Mouse (Mus musculus): ENCODE results near the gene 4930572O03Rik. TPM values are rescaled to one million over a fixed set of nuclear protein-coding genes. Genes with fewer than 3 reads are reported as not detected.
"Not testable (repeated sequence)": the region's sequence is repeated elsewhere in the genome, so short reads cannot be mapped to it uniquely, and the experiment has no call there.

4930572O03Rik gene
- polyA plus RNA-seq, 1 experiment from 2014 or later: not detected

- not testable (repeated sequence) for DNase-seq (ENCODE audit: low spot score); H3K36me3 ChIP-seq; H3K27ac ChIP-seq; H3K4me1 ChIP-seq; H3K27me3 ChIP-seq (ENCODE audit: low read depth, poor library complexity, severe bottlenecking); H3K4me3 ChIP-seq
- WGBS: 67% methylated on average over 3 of the region's 3 CpGs
- H3K9me3 ChIP-seq (replicated peaks): peaks cover 13% of the 10 kb centered on the region
These were observed 54.4 kb downstream of the 4930572O03Rik start for GRCm38 (mm10) chr5:15602424-15602947.

Other genes starting within 250 kb of the 4930572O03Rik start
- not detected in 2 replicates for gene Gm21149, start 180.5 kb downstream of the 4930572O03Rik start, polyA plus RNA-seq (2016; fragmentation: Nextera tagmentation; extraction: Ambion mirVana)
- not detected in 2 replicates for gene Gm21190, start 127.8 kb downstream of the 4930572O03Rik start, polyA plus RNA-seq (2016; fragmentation: Nextera tagmentation; extraction: Ambion mirVana)
- gene Gm21083, start 79.7 kb downstream of the 4930572O03Rik start, polyA plus RNA-seq (2016; fragmentation: Nextera tagmentation; extraction: Ambion mirVana): not detected in 2 replicates
- gene Speer4d, start 38.0 kb downstream of the 4930572O03Rik start, polyA plus RNA-seq (2016; fragmentation: Nextera tagmentation; extraction: Ambion mirVana): not detected in 2 replicates
- not detected in 2 replicates for gene Speer4c, start 57.2 kb upstream of the 4930572O03Rik start, polyA plus RNA-seq (2016; fragmentation: Nextera tagmentation; extraction: Ambion mirVana)